Mouse (Mus musculus) cerebellum, adult 9-10 months (tissue): ENCODE measurements at regions not wholly inside any gene's neighbourhood (a gene's known extent, or its start where the extent isn't known, plus 50 kb on each side); places are given as distances from the start of the nearest gene placed in this dataset.

Experiments
- DNase-seq: peaks from one replicate; pipeline ENCODE4 v3.0.0; 2022

DNA sequence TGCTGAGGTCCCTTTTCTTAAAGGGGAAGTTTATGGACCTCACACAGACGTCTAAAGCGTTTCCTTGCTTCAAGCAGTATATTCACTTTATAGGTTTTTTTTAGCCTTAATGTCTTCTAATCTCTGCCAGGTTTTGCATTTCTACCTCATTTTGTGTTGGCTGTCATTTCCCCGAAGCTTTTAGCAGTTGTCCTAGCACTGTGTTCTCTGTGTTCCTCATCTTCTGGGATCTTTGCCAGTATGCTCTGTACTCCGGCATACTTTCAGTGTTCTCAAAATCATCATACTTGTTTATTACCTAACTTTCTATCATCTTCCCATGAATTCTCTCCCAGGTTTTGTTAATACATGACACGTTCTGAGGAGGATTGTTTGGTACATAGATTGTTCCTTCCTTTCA lies 333.5 kb upstream of the Lsamp start:
- no peak for DNase-seq

- DNase-seq = no peak
These were observed 316.3 kb upstream of the Lsamp start for GRCm38 (mm10) chr16:39667905-39668304.

DNA sequence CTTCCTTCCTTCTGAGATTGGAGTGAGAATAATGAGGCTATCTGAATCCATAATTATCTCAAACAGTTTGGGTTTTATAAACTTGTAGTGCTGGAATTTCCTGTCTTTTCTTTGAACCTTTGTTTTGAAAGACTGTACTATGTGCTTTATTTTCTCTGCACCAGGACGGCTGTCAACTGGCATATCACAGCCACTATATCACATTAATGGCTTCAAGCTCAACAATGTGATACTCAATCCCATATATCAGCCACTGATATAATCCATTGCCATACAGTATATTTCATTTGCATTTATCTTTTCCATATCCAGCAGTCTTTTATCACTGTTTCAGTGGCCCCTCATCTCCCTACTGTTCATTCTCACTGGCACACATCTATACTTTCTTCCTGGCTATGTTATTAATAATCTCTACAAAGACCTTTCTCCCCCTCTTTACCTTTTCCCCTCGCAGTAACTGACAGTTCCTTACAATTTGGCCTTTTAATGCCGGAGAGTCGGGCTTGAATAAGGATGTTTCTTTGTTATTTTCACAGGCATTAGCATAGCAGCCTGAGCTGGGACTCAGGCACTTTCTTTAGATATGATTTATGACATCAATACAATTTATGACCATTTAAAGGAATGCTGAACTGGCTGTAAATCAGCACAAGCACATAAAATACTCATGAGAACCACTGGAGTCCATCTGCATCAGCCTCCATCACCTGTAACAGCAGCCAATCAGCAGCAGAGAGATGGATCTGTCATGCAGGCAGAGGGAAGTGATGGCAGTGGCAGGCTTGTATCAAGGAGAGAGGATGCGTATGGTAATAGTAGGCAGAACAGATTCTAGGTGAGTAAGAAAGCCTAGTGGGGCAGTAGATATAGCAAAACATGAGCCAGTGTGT lies 311.8 kb upstream of the Lsamp start:
- DNase-seq = no peak

DNA sequence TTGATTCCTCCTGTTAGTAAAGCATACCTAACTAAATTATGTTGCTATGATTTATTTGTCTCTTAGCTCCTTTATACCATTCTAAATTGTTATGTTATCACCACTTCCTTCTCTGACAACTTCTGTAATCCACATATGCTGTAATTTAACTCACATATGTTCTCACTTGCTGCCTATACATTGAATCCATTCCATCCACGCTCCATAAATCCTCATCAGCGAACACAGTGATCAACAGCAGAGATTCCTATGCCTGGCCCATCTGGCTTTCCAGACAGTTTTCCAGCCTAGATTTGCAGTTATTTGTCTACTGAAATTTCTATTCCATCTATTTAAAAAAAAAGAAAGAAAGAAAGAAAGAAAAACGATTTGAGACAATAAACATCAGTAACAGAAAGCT lies 308.4 kb upstream of the Lsamp start:
- no peak for DNase-seq

DNA sequence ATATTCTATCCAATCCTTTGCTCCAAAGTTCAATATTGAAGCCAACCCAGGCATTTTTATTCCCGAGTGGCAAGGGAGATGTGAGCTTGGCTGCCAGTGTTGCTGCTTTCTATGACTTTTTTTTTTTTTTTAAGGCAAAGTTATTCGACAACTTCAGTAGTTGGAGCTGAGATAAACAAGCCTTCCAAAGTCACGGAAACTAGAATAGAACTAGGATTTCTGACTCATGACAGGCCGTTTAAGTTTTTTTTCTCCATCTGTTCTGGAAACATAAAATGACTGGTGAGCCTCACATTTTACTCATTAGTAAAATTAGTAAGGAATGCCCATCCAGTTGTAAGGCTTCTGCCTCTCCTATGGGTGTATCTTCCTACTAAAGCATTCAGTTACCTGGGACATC lies 305.9 kb upstream of the Lsamp start:
- no peak for DNase-seq

- DNase-seq = peak; percentile 4
These were observed 291.1 kb upstream of the Lsamp start for GRCm38 (mm10) chr16:39693061-39693460.

- DNase-seq = no peak
These were observed 288.3 kb upstream of the Lsamp start for GRCm38 (mm10) chr16:39695855-39696254.

DNA sequence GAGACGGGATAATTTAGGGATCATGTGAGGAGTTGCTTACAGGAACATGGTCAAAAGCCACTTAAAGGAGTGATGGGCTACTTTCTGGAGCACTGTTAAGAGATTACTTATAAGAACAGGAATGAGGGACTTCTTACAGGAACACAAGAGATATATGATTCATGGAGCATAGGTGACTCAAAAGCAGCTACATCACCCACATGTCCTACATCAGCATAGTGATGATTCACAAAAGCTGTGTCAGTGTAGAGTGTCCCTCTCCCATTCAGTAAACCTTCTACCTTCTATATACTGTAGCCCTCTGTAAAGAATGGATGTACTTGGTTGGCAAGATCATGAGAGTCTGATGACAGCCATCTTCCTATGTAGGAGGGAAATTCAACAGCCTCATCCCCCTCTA lies 285.0 kb upstream of the Lsamp start:
- DNase-seq = no peak

GRCm38 (mm10) chr16:39706131-39706530 lies 278.0 kb upstream of the Lsamp start:
- no peak for DNase-seq

- DNase-seq = no peak
These were observed 274.6 kb upstream of the Lsamp start for GRCm38 (mm10) chr16:39709387-39710039.

DNA sequence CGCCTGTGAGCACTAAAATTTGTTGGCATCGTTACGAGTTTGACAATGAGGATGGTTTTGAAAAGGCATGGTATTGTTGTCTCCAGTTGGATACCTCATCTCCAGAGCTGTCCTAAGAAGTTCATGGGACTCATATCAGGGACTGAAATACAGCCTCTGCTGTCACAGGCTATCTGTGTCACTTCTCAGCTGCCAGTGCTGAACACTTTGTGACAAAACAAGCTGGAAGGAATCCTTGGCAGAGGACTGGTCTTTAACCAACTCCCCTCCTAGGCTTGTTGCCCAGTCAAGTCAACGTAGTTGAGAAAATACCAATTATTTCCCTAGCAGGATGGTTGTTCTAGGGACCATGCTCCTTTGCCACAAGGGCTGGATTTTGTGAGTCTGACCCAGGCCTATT lies 256.6 kb upstream of the Lsamp start:
- no peak for DNase-seq

- no peak for DNase-seq
These were observed 238.0 kb upstream of the Lsamp start for GRCm38 (mm10) chr16:39746041-39746736.

DNA sequence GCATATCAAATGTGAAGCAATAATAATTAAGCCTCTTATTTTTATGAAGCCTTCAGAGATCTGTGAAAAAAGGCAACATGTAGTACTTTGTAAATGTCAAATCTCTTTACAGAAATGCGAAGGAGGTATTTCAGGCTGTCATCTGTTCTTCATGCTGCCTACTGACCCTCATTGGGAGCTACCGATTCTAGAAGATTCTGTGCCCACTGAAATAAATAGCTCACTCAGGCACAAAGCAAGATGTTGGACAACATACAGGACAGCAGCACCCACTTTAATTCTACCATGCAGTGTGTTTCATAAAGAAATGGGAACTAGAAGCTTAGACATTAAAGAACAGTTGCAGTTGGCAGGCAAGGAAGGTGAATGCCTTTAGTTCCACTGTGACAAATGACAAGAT lies 232.4 kb upstream of the Lsamp start:
- DNase-seq = no peak

GRCm38 (mm10) chr16:39801063-39801462 lies 183.1 kb upstream of the Lsamp start:
- DNase-seq = no peak

- DNase-seq = no peak
These were observed 164.0 kb upstream of the Lsamp start for GRCm38 (mm10) chr16:39820131-39820530.

GRCm38 (mm10) chr16:39834241-39834640 lies 149.9 kb upstream of the Lsamp start:
- DNase-seq = no peak

GRCm38 (mm10) chr16:39881525-39881924 lies 102.6 kb upstream of the Lsamp start:
- DNase-seq = no peak

- DNase-seq = no peak
These were observed 96.2 kb upstream of the Lsamp start for GRCm38 (mm10) chr16:39887944-39888343.
